7 mouse cellular contexts compared by ENCODE assay signal in the genomic region with DNA sequence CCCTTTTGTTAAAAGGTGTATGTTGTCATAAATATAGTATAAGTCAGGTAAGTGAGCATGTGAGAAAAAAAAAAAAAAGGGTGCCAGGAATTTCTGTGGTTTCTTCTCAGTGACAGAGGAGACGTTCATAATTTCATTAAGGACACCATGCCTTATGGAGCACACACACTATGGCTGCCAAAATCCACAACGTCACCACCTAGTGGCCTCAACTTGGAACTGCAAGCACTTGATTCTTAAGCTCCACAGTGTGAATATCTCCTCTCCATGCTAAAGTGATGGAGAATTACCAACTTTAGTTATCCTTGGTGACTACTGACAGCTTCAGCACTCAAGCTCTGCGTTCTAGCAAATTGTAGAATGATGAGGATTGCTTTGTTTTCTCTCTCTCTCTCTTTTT.
DNase-seq lines count a peak whose midpoint lies in the region; ATAC-seq and TF ChIP-seq lines count a peak whose summit lies in the region.

No protein-coding gene starts in this region.

- no peak for TF ChIP-seq EP300 in CH12.LX (IDR thresholded peaks at IDR 0.05; ENCODE audit: low read length)

- no peak overlapping the region for H3K27ac ChIP-seq in CH12.LX (ENCODE audit: insufficient read depth, low read depth)
- H3K27ac ChIP-seq in kidney, postnatal 0 days, result no peak overlapping the region
- H3K27ac ChIP-seq in lung, embryonic 16.5 days (ENCODE audit: low read length), result no peak overlapping the region

- peak; percentile 71 for ATAC-seq in frontal cortex, adult (ENCODE audit: low TSS enrichment)
- no peak; the same call in 1 of the 2 replicates for ATAC-seq in kidney, postnatal 0 days (replicated peaks; ENCODE audit: low FRiP score, low read depth)
- peak; percentile 68 for ATAC-seq in lung, embryonic 16.5 days (ENCODE audit: low read depth)

- WGBS in kidney, postnatal 0 days, result 18% methylated on average over 3 of the region's 3 CpGs
- WGBS in lung, embryonic 16.5 days, result 25% methylated on average over 3 of the region's 3 CpGs

- dilution Hi-C loops in CH12.LX (cut with MboI; ENCODE audit: extremely low pct_ligation_motif_present, extremely low pct_unique_long_range_greater_than_20kb, low sequenced_read_pairs), result no loop called here

- no peak overlapping the region for H3K4me3 ChIP-seq in CH12.LX (replicated peaks in 1 of 3; ENCODE audit: low read depth in 2 of 3, low read length in 2 of 3, poor library complexity in 1 of 3)
- no peak overlapping the region for H3K4me3 ChIP-seq in kidney, postnatal 0 days (replicated peaks; ENCODE audit: low read depth, low read length)
- H3K4me3 ChIP-seq in lung, embryonic 16.5 days (ENCODE audit: low read length), result no peak overlapping the region

- H3K79me2 ChIP-seq in CH12.LX (replicated peaks; ENCODE audit: control insufficient read depth, extremely low read depth, insufficient read depth, poor library complexity, severe bottlenecking), result no peaks in the 10 kb centered on the region

- TF ChIP-seq RAD21 in CH12.LX (IDR thresholded peaks at IDR 0.05; ENCODE audit: low read depth, low read length), result peak; percentile 55

- TF ChIP-seq POLR2A in CH12.LX (IDR thresholded peaks at IDR 0.05; ENCODE audit: low read depth, low read length), result no peak

- peak; percentile 81 to 89 for TF ChIP-seq CTCF in CH12.LX (conservative IDR thresholded peaks at IDR 0.05 in 1 of 2, IDR thresholded peaks at IDR 0.05 in 1 of 2; ENCODE audit: low read depth in 2 of 2, low read length in 2 of 2)
- TF ChIP-seq CTCF in kidney, postnatal 0 days (IDR thresholded peaks at IDR 0.05; ENCODE audit: low read depth), result peak; percentile 88

- DNase-seq in CH12.LX (ENCODE audit: extremely low read depth) (peak; percentile 77), MEL-GATA-1-ER (ENCODE audit: extremely low read depth, low read depth) (peak; percentile 19)
- peak; percentile 65 for DNase-seq in cerebellum, adult 9-10 months
- DNase-seq in kidney, postnatal 0 days (ENCODE audit: low spot score), result peak; percentile 78
- DNase-seq in right cerebral cortex, postnatal 10 days (ENCODE audit: low spot score in 2 of 2), result peak; percentile 44 to 53

- H3K4me1 ChIP-seq in CH12.LX (ENCODE audit: control insufficient read depth in 1 of 2, insufficient read depth in 2 of 2), result no peaks in the 10 kb centered on the region
- H3K4me1 ChIP-seq in kidney, postnatal 0 days (replicated peaks; ENCODE audit: insufficient read depth, low read length), result no peaks in the 10 kb centered on the region
- H3K4me1 ChIP-seq in lung, embryonic 16.5 days (replicated peaks; ENCODE audit: control insufficient read depth, insufficient read depth, low read length), result peaks cover 5% of the 10 kb centered on the region

- no peaks in the 10 kb centered on the region for H3K9me3 ChIP-seq in CH12.LX (replicated peaks; ENCODE audit: low read length)
- H3K9me3 ChIP-seq in kidney, postnatal 0 days (replicated peaks; ENCODE audit: low read length), result no peaks in the 10 kb centered on the region
- H3K9me3 ChIP-seq in lung, embryonic 16.5 days (ENCODE audit: control insufficient read depth, low read length), result no peaks in the 10 kb centered on the region

- H3K27me3 ChIP-seq in CH12.LX (replicated peaks), result no peaks in the 10 kb centered on the region
- H3K27me3 ChIP-seq in kidney, postnatal 0 days (ENCODE audit: insufficient read depth, low read length), result no peaks in the 10 kb centered on the region
- no peaks in the 10 kb centered on the region for H3K27me3 ChIP-seq in lung, embryonic 16.5 days (ENCODE audit: control insufficient read depth, insufficient read depth, low read depth, low read length)

- no peak overlapping the region for H3K4me2 ChIP-seq in CH12.LX (ENCODE audit: insufficient read depth, low read depth, poor library complexity, severe bottlenecking)
- no peak overlapping the region for H3K4me2 ChIP-seq in kidney, postnatal 0 days (ENCODE audit: low read length)
- H3K4me2 ChIP-seq in lung, embryonic 16.5 days (ENCODE audit: low read depth, low read length), result no peak overlapping the region

- in situ Hi-C loops in CH12.LX (cut with MboI; ENCODE audit: low pct_ligation_motif_present, low pct_unique_long_range_greater_than_20kb, low sequenced_read_pairs), result no loop called here

- H3K36me3 ChIP-seq in CH12.LX (replicated peaks in 1 of 2; ENCODE audit: control insufficient read depth in 1 of 2, insufficient read depth in 1 of 2, low read length in 1 of 2), result no peaks in the 10 kb centered on the region
- H3K36me3 ChIP-seq in kidney, postnatal 0 days (ENCODE audit: insufficient read depth, low read length), result no peaks in the 10 kb centered on the region
- H3K36me3 ChIP-seq in lung, embryonic 16.5 days (ENCODE audit: control insufficient read depth, insufficient read depth, low read length), result no peaks in the 10 kb centered on the region

- H3K9ac ChIP-seq in CH12.LX (ENCODE audit: insufficient read depth, low read depth), result no peak overlapping the region
- H3K9ac ChIP-seq in kidney, postnatal 0 days (ENCODE audit: low read depth, low read length), result no peak overlapping the region
- no peak overlapping the region for H3K9ac ChIP-seq in lung, embryonic 16.5 days (ENCODE audit: low read length)

TF ChIP-seq in CH12.LX, 34 proteins besides CTCF, POLR2A, EP300 and RAD21:
- TF ChIP-seq SMC3 (IDR thresholded peaks at IDR 0.05; ENCODE audit: low read depth, low read length) (peak; percentile 80), POLR2AphosphoS2 (IDR thresholded peaks at IDR 0.05; ENCODE audit: low read depth, low read length) (no peak)

Comparison
In these comparisons a context has a peak if more than half of its experiments do, and no peak if none do; other contexts are left out.
1. DNase-seq: peak in every context shown above with its lines; median percentile 78 in kidney, postnatal 0 days; 77 in CH12.LX; 65 in cerebellum, adult 9-10 months; 48 in right cerebral cortex, postnatal 10 days; 19 in MEL-GATA-1-ER.